Mouse (Mus musculus) lung, postnatal 0 days (tissue): Measurements from ENCODE around the gene Wnk3.

ENCODE experiments used
- CTCF ChIP-seq: IDR thresholded peaks from 2 replicates; pipeline ENCODE4 v1.5.1; 2016; ENCODE audit warnings: antibody characterized with exemption, mild to moderate bottlenecking
- EP300 ChIP-seq: IDR thresholded peaks from 2 replicates; pipeline ENCODE4 v1.6.1; 2016; ENCODE audit warnings: antibody characterized with exemption, mild to moderate bottlenecking, control low read depth

DNA sequence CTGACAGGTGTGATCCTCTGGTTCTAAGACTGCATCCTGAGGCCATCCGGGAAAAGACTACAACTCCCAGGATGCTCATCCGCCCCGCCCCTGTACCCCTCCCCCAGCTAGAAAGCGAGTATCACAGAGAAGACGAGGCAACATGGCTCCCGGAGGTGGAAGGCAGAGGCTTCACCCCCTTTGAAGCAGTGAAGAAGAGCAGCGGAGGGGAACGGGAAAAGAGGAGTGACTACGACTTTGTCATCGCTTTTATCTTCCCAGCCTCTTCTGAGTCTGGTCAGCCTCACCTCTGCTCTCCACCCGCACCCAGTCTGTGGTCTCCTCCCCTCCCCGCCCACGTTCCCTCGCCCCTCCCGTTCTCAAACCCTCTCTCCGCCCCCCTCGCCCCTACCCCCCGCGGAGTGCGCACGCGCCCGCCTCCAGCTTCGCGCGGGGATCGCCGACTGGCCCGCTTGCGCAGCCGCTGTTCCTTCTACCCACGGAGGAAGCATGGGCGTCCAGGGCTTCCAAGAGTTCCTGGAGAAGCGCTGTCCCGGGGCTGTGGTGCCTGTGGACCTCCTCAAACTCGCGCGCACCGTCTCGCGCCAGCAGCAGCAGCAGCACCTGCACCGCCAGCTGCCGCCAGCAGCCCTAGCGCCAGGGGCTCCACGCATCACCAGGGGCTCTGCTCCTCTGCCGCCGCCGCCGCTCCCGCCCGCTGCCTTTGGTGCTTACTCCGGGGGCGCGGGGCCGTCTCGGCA, 146.1 kb downstream of the Wnk3 start, which contains the start of gene Fam120c:
- TF ChIP-seq CTCF: 0 out of 2 replicates have a peak, but pooled peaks have one; percentile 2
- no peak for TF ChIP-seq EP300
